31 mouse cellular contexts compared by ENCODE assay signal in genomic region chr14:85942792-85943191, GRCm38 (mm10).
"Had no signal": no experiment of that assay in that cellular context is flagged by ENCODE, and none has a peak within 500 bp of the region (broad histone marks: within the 10 kb centered on the region; RNA-seq: fewer than 3 reads in every experiment).

No protein-coding gene starts in this region.

- ATAC-seq: liver, embryonic 12.5 days; liver, postnatal 0 days; lung, postnatal 0 days; midbrain, embryonic 15.5 days; midbrain, embryonic 16.5 days had no signal

- DNase-seq: left cerebral cortex, postnatal 4 days; liver; liver, embryonic 13.5 days; liver, postnatal 0 days; lung, adult 18-20 months; lung, adult 2 months; lung, embryonic 14.5 days; lung, postnatal 10 days; lung, postnatal 14 days; lung, postnatal 36 days; lung, postnatal 4 days; midbrain, embryonic 14.5 days had no signal

- H3K4me3 ChIP-seq: left cerebral cortex, adult 2 months; limb, embryonic 10.5 days; limb, embryonic 12.5 days; limb, embryonic 13.5 days; limb, embryonic 15.5 days; liver, embryonic 12.5 days; liver, embryonic 13.5 days; liver, embryonic 15.5 days; lung, embryonic 15.5 days; megakaryocyte, embryonic 14.5 days; midbrain, embryonic 10.5 days; midbrain, embryonic 12.5 days; midbrain, embryonic 15.5 days; myocyte; neural tube, embryonic 12.5 days had no signal

- H3K27me3 ChIP-seq: limb, embryonic 12.5 days; limb, embryonic 13.5 days; limb, embryonic 15.5 days; liver, embryonic 12.5 days; liver, embryonic 13.5 days; liver, embryonic 15.5 days; lung, embryonic 15.5 days; megakaryocyte, embryonic 14.5 days; midbrain, embryonic 12.5 days; midbrain, embryonic 15.5 days; neural tube, embryonic 12.5 days had no signal

- H3K4me1 ChIP-seq: limb, embryonic 10.5 days; limb, embryonic 12.5 days; limb, embryonic 15.5 days; liver, embryonic 12.5 days; liver, embryonic 13.5 days; liver, embryonic 15.5 days; lung, embryonic 15.5 days; megakaryocyte, embryonic 14.5 days; midbrain, embryonic 10.5 days; midbrain, embryonic 12.5 days; midbrain, embryonic 15.5 days; neural tube, embryonic 12.5 days had no signal

- H3K4me2 ChIP-seq: limb, embryonic 12.5 days; limb, embryonic 13.5 days; limb, embryonic 15.5 days; liver, embryonic 11.5 days; liver, embryonic 12.5 days; liver, embryonic 13.5 days; liver, embryonic 15.5 days; lung, embryonic 14.5 days; lung, embryonic 15.5 days; midbrain, embryonic 12.5 days; midbrain, embryonic 15.5 days; neural tube, embryonic 12.5 days had no signal

- H3K9me3 ChIP-seq: limb, embryonic 10.5 days; limb, embryonic 12.5 days; limb, embryonic 13.5 days; limb, embryonic 15.5 days; liver, embryonic 12.5 days; liver, embryonic 13.5 days; liver, embryonic 15.5 days; lung, embryonic 15.5 days; megakaryocyte, embryonic 14.5 days; midbrain, embryonic 10.5 days; midbrain, embryonic 12.5 days; midbrain, embryonic 15.5 days; neural tube, embryonic 12.5 days had no signal

- H3K9ac ChIP-seq: limb, embryonic 12.5 days; limb, embryonic 13.5 days; limb, embryonic 15.5 days; liver, embryonic 12.5 days; liver, embryonic 13.5 days; liver, embryonic 14.5 days; liver, embryonic 15.5 days; liver, postnatal 0 days; lung, embryonic 14.5 days; lung, embryonic 15.5 days; midbrain, embryonic 12.5 days; midbrain, embryonic 15.5 days; neural tube, embryonic 12.5 days had no signal

- H3K27ac ChIP-seq: left cerebral cortex, adult 2 months; limb, embryonic 10.5 days; limb, embryonic 12.5 days; limb, embryonic 13.5 days; limb, embryonic 15.5 days; liver, embryonic 12.5 days; liver, embryonic 13.5 days; liver, embryonic 14.5 days; liver, embryonic 15.5 days; lung, embryonic 15.5 days; macrophage; midbrain, embryonic 10.5 days; midbrain, embryonic 12.5 days; midbrain, embryonic 15.5 days; neural tube, embryonic 12.5 days had no signal

- H3K36me3 ChIP-seq: limb, embryonic 10.5 days; limb, embryonic 12.5 days; limb, embryonic 13.5 days; limb, embryonic 15.5 days; liver, embryonic 12.5 days; liver, embryonic 13.5 days; liver, embryonic 15.5 days; lung, embryonic 15.5 days; midbrain, embryonic 10.5 days; midbrain, embryonic 12.5 days; midbrain, embryonic 15.5 days; neural tube, embryonic 12.5 days had no signal
